Mouse (Mus musculus) ovary, adult 18-20 months (tissue): ENCODE data around the gene Armc7.
"Not testable (repeated sequence)": the region's sequence is repeated elsewhere in the genome, so short reads cannot be mapped to it uniquely, and the experiment has no call there.

Source experiments
- DNase-seq: peaks from one replicate; pipeline ENCODE4 v3.0.0; 2022; ENCODE audit warnings: low spot score, mixed read lengths

Gene Armc7

GRCm38 (mm10) chr11:115491356-115492083 lies 16.1 kb downstream of the Armc7 start, which contains the start of gene Nt5c:
Nt5c (minus strand) TSS chr11:115491862.
- DNase-seq = peak; percentile 69

DNA sequence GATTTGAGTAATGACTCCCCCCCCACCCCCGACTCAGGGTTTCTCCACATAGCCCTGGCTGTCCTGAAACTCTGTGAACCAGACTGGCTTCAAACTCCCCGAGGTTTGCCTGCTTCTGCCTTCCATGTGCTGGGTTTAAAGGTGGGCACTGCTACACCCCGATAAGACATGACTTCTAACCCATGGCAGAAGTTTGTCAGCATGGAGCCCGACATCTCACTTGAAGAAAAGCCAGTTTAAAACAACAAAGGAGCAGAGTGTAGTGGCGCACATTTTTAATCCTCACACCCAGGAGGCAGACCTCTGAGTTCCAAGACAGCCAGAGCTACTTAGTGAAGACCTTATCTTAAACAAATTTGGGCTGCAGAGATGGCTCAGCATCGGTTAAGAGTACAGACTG lies 16.9 kb downstream of the Armc7 start:
- DNase-seq = no peak

GRCm38 (mm10) chr11:115496559-115496958 lies 21.1 kb downstream of the Armc7 start:
- not testable (repeated sequence) for DNase-seq

GRCm38 (mm10) chr11:115502636-115503035 lies 27.2 kb downstream of the Armc7 start:
- DNase-seq = no peak

DNA sequence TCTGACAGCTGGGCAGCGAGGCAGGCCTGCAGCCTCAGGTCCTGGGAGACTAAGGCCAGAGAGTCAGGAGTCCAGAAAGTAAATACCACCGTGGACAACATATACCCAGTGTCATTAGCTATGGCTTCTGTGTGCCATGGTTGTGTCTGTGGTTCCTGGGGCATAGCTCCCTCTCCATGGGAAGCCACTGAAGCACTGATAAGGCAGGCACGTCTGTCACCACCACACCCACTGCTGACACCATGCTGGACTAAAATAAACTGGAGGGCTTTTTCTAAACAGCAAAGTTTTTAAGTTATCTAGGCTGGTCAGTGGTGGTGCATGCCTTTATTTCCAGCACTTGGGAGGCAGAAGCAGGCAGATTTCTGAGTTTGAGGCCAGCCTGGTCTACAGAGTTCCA lies 31.1 kb downstream of the Armc7 start:
- no peak for DNase-seq

- no peak for DNase-seq
Measured at GRCm38 (mm10) chr11:115508061-115508460, 32.6 kb downstream of the Armc7 start.

GRCm38 (mm10) chr11:115509773-115510506 lies 34.5 kb downstream of the Armc7 start:
- DNase-seq = no peak

DNA sequence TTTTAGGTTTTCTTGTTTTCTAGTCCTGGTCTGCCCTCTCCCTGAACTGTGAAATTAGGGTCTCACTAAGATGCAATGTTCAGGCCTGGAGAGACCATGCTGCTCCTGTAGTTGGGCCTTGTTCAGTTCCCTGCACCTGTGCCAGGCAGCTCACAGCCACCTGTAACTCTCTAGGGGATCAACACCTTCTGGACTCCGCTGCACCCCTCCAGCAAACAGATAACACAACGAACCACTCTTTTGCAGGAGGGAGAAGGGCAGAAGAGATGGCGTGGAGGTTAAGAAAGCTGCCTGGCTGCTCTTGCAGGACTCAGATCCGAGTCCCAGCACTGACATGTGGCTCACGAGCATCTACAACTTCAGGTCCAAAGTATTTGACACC lies 35.0 kb downstream of the Armc7 start:
- no peak for DNase-seq

DNA sequence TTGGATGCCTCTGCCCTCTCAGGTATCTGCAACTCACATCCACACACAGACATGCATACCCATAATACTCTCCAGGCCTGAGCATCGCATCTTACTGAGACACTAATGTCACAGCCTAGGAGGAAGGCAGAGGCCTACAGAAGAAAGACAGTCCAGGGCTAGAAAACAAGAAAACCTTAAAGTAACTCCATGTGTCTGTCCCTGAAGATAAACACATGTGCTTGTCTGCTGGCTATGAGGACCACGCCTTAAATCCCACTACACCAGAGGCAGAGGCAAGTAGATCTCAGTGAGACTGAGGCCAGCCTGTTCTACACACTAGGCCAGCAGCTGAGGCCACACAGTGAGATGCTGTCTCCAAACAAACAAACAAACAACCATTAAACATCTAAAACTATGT lies 35.7 kb downstream of the Armc7 start:
- DNase-seq = no peak

DNA sequence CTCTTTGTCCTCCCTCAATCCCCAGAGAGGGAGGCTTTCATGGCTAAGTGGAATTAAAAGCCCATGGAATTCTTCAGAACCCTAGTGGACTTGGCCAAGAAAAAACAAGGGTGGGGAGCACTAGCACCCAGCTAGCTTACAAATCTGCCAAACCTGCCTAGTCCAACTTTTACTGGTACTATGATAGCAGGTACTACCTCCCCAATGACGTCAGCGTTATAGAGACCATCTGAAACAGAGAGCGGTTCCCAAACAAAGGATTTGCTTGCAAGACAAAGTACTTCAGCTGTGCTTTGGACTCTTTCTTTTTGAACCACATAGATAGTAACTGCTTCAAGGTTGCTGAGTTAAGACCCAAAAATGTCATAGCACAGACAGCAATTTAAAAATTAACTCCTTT lies 36.5 kb downstream of the Armc7 start:
- DNase-seq = no peak

DNA sequence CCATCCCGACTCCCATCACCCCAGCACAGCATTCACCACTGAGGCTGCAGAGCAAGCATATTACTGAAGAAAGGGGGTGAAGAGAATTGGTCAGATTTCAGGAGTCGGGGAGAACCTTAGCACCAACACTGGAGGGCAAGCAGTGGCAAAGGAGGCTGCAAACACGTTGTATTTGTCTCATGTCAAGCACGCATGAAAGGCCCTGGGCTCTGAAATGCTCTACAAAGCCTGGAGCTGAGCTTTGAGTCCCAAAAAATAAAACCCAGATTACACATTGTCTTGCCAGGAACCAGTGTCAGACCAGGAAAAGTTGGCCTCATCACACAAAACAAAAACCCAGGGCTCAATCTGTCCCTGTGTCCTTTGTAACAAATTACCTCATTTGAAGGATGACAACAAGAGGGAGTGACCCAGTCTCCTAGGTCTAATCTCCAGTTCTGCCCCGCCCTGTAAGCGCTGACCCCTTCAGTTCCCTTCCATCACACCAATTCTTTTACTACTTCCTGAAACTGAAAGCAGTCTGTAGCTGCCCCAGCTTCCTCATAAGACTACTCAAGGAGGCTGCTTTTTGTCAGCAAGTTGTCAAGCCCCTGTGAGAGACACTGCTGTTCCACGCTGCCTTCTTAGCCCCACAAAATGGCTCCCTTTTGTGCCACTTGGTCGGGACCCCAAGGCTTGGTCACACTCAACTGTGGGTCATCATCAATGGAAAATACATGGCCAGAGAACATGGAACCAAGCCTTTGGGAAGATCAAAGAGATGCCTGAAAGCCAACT lies 37.1 kb downstream of the Armc7 start:
- no peak for DNase-seq

GRCm38 (mm10) chr11:115513271-115514237 lies 38.1 kb downstream of the Armc7 start:
- peak; percentile 14 for DNase-seq

DNA sequence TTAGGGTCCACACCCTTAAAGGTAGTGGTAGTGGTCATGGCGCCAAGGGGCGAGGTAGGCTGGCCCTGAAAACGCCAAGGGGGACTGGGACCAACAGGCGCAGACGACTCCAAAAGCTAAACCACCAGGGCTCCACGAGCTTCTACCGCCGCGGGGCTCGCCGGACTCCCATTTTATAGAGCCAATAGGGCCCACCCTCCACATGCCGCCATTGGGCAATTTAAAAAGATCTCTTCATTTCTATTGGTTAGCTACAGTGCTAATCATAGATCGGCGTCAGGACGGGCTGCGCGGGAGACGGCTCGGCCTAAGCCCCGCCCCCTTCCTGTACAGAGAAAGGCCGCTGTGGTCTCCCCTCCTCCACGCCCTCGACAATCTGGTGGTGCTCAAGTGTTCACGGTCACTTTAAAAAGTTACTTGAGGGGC lies 38.8 kb downstream of the Armc7 start, which contains the start of gene Jpt1:
TSS of gene Jpt1 (minus strand) at position 150 of the 426 bp plus-strand sequence.
- DNase-seq = peak; percentile 95

DNA sequence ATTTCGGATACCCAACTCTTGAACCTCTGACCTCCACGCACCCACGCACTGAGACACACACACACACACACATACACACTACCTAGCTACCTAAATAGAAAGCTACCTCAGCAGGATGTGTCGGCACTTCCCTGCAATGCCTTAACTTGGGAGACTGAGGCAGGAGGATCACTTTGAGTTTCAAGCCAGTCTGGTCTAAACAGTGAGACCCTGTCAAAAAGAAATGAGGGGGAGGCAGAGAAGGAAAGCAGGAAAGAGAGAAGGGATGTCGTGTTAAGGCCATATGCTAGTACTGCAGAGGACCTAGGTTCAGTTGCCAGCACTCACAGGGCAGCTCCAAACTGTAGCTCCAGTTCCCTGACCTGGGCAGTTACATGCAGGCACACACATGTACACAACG lies 39.6 kb downstream of the Armc7 start:
- DNase-seq = no peak

DNA sequence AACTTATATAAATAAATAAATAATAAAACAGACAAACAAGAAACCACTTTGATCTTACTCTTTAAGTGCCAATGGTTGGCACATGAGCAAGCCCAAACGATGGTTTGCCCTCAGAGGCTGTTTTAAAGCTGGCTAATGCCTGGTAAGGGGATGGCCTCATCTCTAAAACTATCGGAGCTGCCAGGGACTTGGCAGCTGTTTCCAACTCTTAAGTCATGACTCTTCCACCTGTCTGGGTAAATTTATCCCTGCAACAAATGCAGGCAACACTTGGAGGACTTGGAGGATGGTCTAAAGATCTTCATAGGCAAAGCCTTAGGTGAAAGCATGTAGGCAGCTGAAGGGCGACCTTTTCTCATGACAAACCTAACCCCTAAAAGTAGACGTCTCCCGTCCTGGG lies 41.5 kb downstream of the Armc7 start:
- DNase-seq = no peak

- no peak for DNase-seq
Measured at GRCm38 (mm10) chr11:115518693-115519092, 43.2 kb downstream of the Armc7 start.

- DNase-seq = no peak
Measured at GRCm38 (mm10) chr11:115519581-115519980, 44.1 kb downstream of the Armc7 start.

DNA sequence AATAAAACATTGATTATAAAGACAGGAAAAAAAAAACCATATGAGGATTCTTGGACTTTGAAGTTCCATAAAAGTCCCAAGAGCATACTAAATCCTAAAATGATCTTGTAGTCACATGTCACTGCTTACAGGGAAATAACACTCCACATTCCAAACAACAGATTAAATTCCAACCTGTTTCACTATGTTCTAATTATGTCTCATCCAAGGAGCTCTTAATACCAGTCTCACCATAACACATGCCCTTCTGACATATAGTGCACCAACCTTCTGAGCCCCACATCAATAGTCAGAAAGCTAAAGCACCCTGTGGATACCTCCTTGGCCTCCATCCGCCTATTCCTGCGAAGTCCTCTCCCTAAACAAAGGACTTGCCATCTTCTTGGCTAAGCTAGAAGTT lies 44.8 kb downstream of the Armc7 start:
- no peak for DNase-seq

GRCm38 (mm10) chr11:115521080-115521479 lies 45.6 kb downstream of the Armc7 start:
- no peak for DNase-seq

DNA sequence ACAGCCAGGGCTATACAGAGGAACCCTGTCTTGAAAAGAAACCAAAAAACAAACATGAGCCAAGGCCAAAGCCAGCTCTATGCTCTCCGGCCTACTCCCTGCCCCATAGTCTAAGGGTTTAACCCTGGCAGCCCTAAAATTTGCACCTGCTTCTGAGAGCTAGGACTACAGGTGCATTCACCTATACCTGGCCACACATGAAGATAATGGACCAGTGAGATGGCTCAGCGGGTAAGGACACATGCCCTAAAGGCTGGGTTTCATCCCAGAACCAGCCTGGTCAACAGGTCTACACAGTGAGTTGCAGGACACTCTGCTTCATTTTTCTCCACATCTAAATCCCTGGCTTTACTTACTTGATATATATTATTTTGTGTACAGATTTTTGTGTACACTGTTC lies 46.8 kb downstream of the Armc7 start:
- DNase-seq = no peak

GRCm38 (mm10) chr11:115522703-115523102 lies 47.2 kb downstream of the Armc7 start:
- DNase-seq = no peak
